Mouse (Mus musculus) hematopoietic stem cell, adult 5-6 weeks (primary cell): ENCODE results near the gene A430033K04Rik. TPM values are rescaled to one million over a fixed set of nuclear protein-coding genes. Genes with fewer than 3 reads are reported as not detected.

ENCODE experiments used
- ATAC-seq, 2 experiments: fragments of 125-278 bp in 1 of 2; replicated peaks in 1 of 2; 2 replicates each; pipeline ENCODE4 v1.8.0; 2016 to 2017; ENCODE audit warnings: inconsistent platforms in 2 of 2, mild to moderate bottlenecking in 2 of 2, moderate number of reproducible peaks in 2 of 2, low read depth in 1 of 2, moderate TSS enrichment in 1 of 2; ENCODE audit not compliant: low FRiP score in 2 of 2, poor library complexity in 2 of 2, severe bottlenecking in 2 of 2, insufficient read depth in 1 of 2, low TSS enrichment in 1 of 2
- total RNA-seq: library from RNA; stranded (forward); fragments of 172-1452, 232-1000 nt; gene quantifications from 2 replicates; pipeline ENCODE4 v1.2.3, GENCODE M21; 2017

A430033K04Rik gene
- total RNA-seq, 1 experiment from 2014 or later, result 24.4 TPM

- ATAC-seq, result no peak
These were observed 66.6 kb downstream of the A430033K04Rik start for GRCm38 (mm10) chr5:138689254-138689653.

DNA sequence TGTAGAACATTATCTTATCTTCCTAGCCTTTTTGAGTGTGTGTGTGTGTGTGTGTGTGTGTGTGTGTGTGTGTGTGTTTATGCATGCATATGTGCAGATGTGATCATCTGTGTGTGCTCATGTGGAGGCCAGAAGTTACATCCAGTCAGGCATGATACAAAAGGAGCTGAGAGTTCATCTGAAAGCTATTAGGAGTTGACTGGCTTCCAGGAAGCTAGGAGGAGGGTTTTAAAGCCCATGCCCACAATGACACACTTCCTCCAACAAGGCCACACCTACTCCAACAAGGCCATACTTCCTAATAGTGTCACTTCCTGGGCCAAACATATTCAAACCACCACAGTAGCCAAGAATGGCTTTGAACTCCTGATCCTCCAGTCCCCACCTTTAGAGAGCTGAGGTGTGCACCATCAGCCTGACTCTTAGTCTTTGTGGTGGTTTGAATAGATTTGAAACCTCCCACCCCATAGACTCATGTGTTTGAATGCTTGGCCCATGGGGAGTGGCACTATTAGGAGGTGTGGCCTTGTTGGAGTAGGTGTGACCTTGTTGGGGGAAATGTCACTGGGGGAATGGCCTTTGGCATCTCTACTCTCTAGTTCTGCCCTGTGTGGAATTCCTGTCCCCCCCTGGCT is 70.4 kb downstream of the A430033K04Rik start:
- ATAC-seq, result no peak

DNA sequence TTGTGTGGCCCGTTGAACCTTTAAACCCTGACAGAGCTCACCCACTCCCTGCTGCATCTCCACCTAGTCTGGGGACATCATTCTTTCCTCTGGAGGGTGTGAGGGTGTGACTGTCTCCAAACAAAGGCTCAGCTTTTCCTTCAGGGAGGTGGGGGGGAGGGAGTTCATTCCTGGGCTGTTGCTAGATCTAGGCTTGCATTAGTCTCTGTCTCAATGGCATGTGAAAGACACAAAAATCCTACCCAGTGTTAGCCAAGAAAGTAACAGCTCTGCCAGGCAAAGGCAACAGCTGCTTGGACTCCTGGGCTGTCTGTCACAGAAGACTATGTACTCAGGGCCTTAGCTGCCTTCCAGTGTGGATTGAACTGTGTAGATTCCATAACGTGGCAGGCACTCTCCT is 71.4 kb downstream of the A430033K04Rik start:
- peak in 1 of 2 experiments; percentile 18; a peak in 1 of 4 replicates for ATAC-seq

GRCm38 (mm10) chr5:138694496-138695167 is 72.0 kb downstream of the A430033K04Rik start:
- peak; percentile 92 to 96 for ATAC-seq

- ATAC-seq, result no peak
These were observed 74.8 kb downstream of the A430033K04Rik start for GRCm38 (mm10) chr5:138697466-138697865.

Other genes starting within 250 kb of the A430033K04Rik start
- gene Zfp157, start 181.4 kb upstream of the A430033K04Rik start, total RNA-seq, result 14.4 and 27.5 TPM in 2 replicates
- gene 1700123K08Rik, start 58.1 kb upstream of the A430033K04Rik start, total RNA-seq, result not detected in 2 replicates
- gene Zfp68, start 3.1 kb upstream of the A430033K04Rik start, total RNA-seq, result 92.2 and 113 TPM in 2 replicates
- gene Fam20c, start 131.7 kb downstream of the A430033K04Rik start, total RNA-seq, result 1.4 and 3.5 TPM in 2 replicates
- 0.63 TPM in 1 of 2 replicates, not detected in the other for gene Gm5294, start 197.2 kb downstream of the A430033K04Rik start, total RNA-seq